Mouse (Mus musculus): ENCODE data around the gene Abca7. TPM values are rescaled to one million over a fixed set of nuclear protein-coding genes. Genes with fewer than 3 reads are reported as not detected.

Gene Abca7
- total and polyA plus RNA-seq, 2 experiments from 2014 or later, result 1.9 to 9.3 TPM

- no peak for TF ChIP-seq CTCF (IDR thresholded peaks at IDR 0.05)
- Histone ChIP-seq H3K9me3 (ENCODE audit: low read length) (no peaks in the 10 kb centered on the region), H3K4me2 (ENCODE audit: low read depth, low read length, poor library complexity, severe bottlenecking) (peak within 1 kb of the TSS; percentile 65), H3K36me3 (ENCODE audit: insufficient read depth, low read length) (peaks cover 33% of the 10 kb centered on the region), H3K4me1 (ENCODE audit: insufficient read depth, low read length) (no peaks in the 10 kb centered on the region), H3K4me3 (ENCODE audit: low read depth, low read length) (peak within 1 kb of the TSS; percentile 38), H3K27me3 (ENCODE audit: insufficient read depth, low read length) (peaks cover 16% of the 10 kb centered on the region), H3K27ac (ENCODE audit: low read depth, low read length) (no peak within 1 kb of the TSS), H3K9ac (replicated peaks; ENCODE audit: low read length, poor library complexity, severe bottlenecking) (peak within 1 kb of the TSS; percentile 51)
- no peak for ATAC-seq (ENCODE audit: low FRiP score)
- WGBS, result 9% methylated on average over 41 of the region's 47 CpGs
- no peak for DNase-seq (ENCODE audit: low spot score)
Observed at GRCm38 (mm10) chr10:79970415-79971182, 25.7 kb upstream of the Abca7 start, which contains the start of gene Grin3b. Gene Grin3b (plus strand): TSS chr10:79970715.

GRCm38 (mm10) chr10:79971183-79971497 lies 25.2 kb upstream of the Abca7 start:
- Histone ChIP-seq H3K4me1 (ENCODE audit: insufficient read depth, low read length) (no peaks in the 10 kb centered on the region), H3K4me3 (ENCODE audit: low read depth, low read length) (peak overlapping the region; percentile 38), H3K27ac (ENCODE audit: low read depth, low read length) (no peak overlapping the region), H3K4me2 (ENCODE audit: low read depth, low read length, poor library complexity, severe bottlenecking) (peak overlapping the region; percentile 65), H3K9ac (replicated peaks; ENCODE audit: low read length, poor library complexity, severe bottlenecking) (peak overlapping the region; percentile 51), H3K36me3 (ENCODE audit: insufficient read depth, low read length) (peaks cover 33% of the 10 kb centered on the region), H3K9me3 (ENCODE audit: low read length) (no peaks in the 10 kb centered on the region), H3K27me3 (ENCODE audit: insufficient read depth, low read length) (peaks cover 16% of the 10 kb centered on the region)
- 3% methylated on average over 20 of the region's 21 CpGs for WGBS
- no peak for TF ChIP-seq CTCF (IDR thresholded peaks at IDR 0.05)
- ATAC-seq (ENCODE audit: low FRiP score) (no peak), DNase-seq (ENCODE audit: low spot score) (no peak)

- 60% methylated on average over 14 of the region's 14 CpGs for whole genome bisulfite sequencing
Observed at GRCm38 (mm10) chr10:79972831-79973230, 23.5 kb upstream of the Abca7 start.

DNA sequence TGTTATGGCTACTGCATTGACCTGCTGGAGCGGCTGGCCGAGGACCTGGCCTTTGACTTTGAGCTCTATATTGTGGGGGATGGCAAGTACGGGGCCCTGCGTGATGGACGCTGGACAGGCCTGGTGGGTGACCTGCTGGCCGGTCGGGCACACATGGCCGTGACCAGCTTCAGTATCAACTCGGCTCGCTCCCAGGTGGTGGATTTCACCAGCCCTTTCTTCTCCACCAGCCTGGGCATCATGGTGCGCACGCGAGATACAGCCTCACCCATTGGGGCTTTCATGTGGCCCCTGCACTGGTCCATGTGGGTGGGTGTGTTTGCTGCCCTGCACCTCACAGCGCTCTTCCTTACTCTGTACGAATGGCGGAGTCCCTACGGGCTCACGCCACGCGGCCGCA lies 22.2 kb upstream of the Abca7 start:
- peaks cover 37% of the 10 kb centered on the region for H3K36me3 ChIP-seq (ENCODE audit: insufficient read depth, low read length)
- WGBS, result 90% methylated on average over 21 of the region's 21 CpGs

More at GRCm38 (mm10) chr10:79972831-79973230, 23.5 kb upstream of the Abca7 start:
- Histone ChIP-seq H3K27ac (ENCODE audit: low read depth, low read length) (no peak overlapping the region), H3K9ac (replicated peaks; ENCODE audit: low read length, poor library complexity, severe bottlenecking) (no peak overlapping the region), H3K36me3 (ENCODE audit: insufficient read depth, low read length) (peaks cover 33% of the 10 kb centered on the region), H3K4me3 (ENCODE audit: low read depth, low read length) (no peak overlapping the region), H3K27me3 (ENCODE audit: insufficient read depth, low read length) (peaks cover 16% of the 10 kb centered on the region), H3K4me1 (ENCODE audit: insufficient read depth, low read length) (no peaks in the 10 kb centered on the region), H3K4me2 (ENCODE audit: low read depth, low read length, poor library complexity, severe bottlenecking) (no peak overlapping the region), H3K9me3 (ENCODE audit: low read length) (no peaks in the 10 kb centered on the region)
- DNase-seq (ENCODE audit: low spot score) (no peak), ATAC-seq (ENCODE audit: low FRiP score) (no peak)
- TF ChIP-seq CTCF (IDR thresholded peaks at IDR 0.05), result no peak

GRCm38 (mm10) chr10:79974668-79975067 lies 21.6 kb upstream of the Abca7 start:
- WGBS, result 84% methylated on average over 8 of the region's 8 CpGs
- no peaks in the 10 kb centered on the region for H3K9me3 ChIP-seq (ENCODE audit: low read length)
- no peak for TF ChIP-seq CTCF (IDR thresholded peaks at IDR 0.05)
- H3K27me3 ChIP-seq (ENCODE audit: insufficient read depth, low read length), result peaks cover 16% of the 10 kb centered on the region
- DNase-seq (ENCODE audit: low spot score) (no peak), ATAC-seq (ENCODE audit: low FRiP score) (no peak)
- no peak overlapping the region for H3K4me2 ChIP-seq (ENCODE audit: low read depth, low read length, poor library complexity, severe bottlenecking)
- H3K4me3 ChIP-seq (ENCODE audit: low read depth, low read length), result no peak overlapping the region
- no peak overlapping the region for H3K27ac ChIP-seq (ENCODE audit: low read depth, low read length)
- peaks cover 42% of the 10 kb centered on the region for H3K36me3 ChIP-seq (ENCODE audit: insufficient read depth, low read length)
- no peaks in the 10 kb centered on the region for H3K4me1 ChIP-seq (ENCODE audit: insufficient read depth, low read length)
- H3K9ac ChIP-seq (replicated peaks; ENCODE audit: low read length, poor library complexity, severe bottlenecking), result no peak overlapping the region

More for the DNA sequence above, 22.2 kb upstream of the Abca7 start:
- Histone ChIP-seq H3K4me3 (ENCODE audit: low read depth, low read length) (no peak overlapping the region), H3K4me2 (ENCODE audit: low read depth, low read length, poor library complexity, severe bottlenecking) (no peak overlapping the region), H3K9ac (replicated peaks; ENCODE audit: low read length, poor library complexity, severe bottlenecking) (no peak overlapping the region), H3K27me3 (ENCODE audit: insufficient read depth, low read length) (peaks cover 16% of the 10 kb centered on the region), H3K27ac (ENCODE audit: low read depth, low read length) (no peak overlapping the region), H3K9me3 (ENCODE audit: low read length) (no peaks in the 10 kb centered on the region), H3K4me1 (ENCODE audit: insufficient read depth, low read length) (no peaks in the 10 kb centered on the region)
- DNase-seq (ENCODE audit: low spot score) (no peak), ATAC-seq (ENCODE audit: low FRiP score) (no peak)
- no peak for TF ChIP-seq CTCF (IDR thresholded peaks at IDR 0.05)

DNA sequence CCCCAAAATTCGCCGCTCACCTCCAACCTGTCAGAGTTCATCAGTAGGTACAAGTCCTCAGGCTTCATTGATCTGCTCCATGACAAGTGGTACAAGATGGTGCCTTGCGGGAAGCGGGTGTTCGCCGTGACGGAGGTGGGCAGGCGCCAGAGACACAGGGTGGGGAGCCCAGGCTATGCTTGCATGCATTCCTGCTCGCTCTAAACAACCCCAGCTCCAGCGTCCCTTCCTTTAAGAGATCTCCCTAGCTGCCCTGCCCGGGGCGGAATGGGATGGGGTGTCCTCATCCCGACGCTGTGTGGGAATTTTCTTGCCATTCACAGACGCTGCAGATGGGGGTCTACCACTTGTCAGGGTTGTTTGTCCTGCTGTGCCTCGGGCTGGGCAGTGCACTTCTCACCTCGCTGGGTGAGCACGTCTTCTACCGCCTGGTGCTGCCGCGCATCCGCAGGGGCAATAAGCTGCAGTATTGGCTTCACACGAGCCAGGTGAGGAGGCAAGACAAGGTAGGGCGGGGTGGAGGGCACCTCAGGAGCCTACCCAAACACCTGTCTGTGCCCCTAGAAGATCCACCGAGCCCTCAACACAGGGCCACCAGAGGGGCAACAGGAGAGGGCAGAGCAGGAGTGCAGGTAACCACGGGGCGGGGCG lies 20.1 kb upstream of the Abca7 start:
- ATAC-seq (ENCODE audit: low FRiP score), result no peak

More for the DNA sequence above, 20.1 kb upstream of the Abca7 start:
- 83% methylated on average over 28 of the region's 28 CpGs for WGBS
- peaks cover 9% of the 10 kb centered on the region for H3K27me3 ChIP-seq (ENCODE audit: insufficient read depth, low read length)
- H3K36me3 ChIP-seq (ENCODE audit: insufficient read depth, low read length), result peaks cover 42% of the 10 kb centered on the region
- H3K9me3 ChIP-seq (ENCODE audit: low read length), result no peaks in the 10 kb centered on the region
- no peak overlapping the region for H3K4me2 ChIP-seq (ENCODE audit: low read depth, low read length, poor library complexity, severe bottlenecking)
- no peak for DNase-seq (ENCODE audit: low spot score)
- H3K4me1 ChIP-seq (ENCODE audit: insufficient read depth, low read length), result no peaks in the 10 kb centered on the region
- H3K27ac ChIP-seq (ENCODE audit: low read depth, low read length), result no peak overlapping the region
- no peak overlapping the region for H3K4me3 ChIP-seq (ENCODE audit: low read depth, low read length)
- H3K9ac ChIP-seq (replicated peaks; ENCODE audit: low read length, poor library complexity, severe bottlenecking), result no peak overlapping the region
- TF ChIP-seq CTCF (IDR thresholded peaks at IDR 0.05), result no peak

All from midbrain, postnatal 0 days (tissue).